Mouse (Mus musculus): ENCODE measurements around the gene Lnp1.
A peak's percentile ranks its signal among the peaks of the same experiment; 100 is the strongest.
"Not testable (repeated sequence)": the region's sequence is repeated elsewhere in the genome, so short reads cannot be mapped to it uniquely, and the experiment has no call there.

The Lnp1 gene

GRCm38 (mm10) chr16:56928023-56928422 is at the start of gene Lnp1:
TSS of gene Lnp1 (minus strand) at chr16:56928061.
- DNase-seq, result no peak

DNA sequence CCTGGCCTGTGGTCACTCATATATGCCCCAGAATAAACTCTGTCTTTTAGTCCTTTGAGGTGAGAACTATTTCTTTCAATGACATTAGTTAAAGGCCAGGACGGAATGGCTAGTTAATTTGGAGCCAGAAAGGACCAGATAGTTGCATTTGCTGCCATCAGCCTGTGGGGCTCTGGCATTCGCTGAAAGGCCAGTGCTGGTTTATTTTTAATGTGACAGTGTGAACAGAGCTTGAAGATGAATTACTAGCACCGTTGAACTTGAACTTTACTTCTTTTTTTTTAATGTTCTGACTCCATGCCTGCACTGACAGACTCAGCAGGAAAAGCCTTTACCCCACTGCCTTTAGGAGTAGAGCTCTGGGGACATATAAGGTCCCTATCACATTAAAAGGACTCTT is 46.8 kb upstream of the Lnp1 start:
- no peak for DNase-seq

DNA sequence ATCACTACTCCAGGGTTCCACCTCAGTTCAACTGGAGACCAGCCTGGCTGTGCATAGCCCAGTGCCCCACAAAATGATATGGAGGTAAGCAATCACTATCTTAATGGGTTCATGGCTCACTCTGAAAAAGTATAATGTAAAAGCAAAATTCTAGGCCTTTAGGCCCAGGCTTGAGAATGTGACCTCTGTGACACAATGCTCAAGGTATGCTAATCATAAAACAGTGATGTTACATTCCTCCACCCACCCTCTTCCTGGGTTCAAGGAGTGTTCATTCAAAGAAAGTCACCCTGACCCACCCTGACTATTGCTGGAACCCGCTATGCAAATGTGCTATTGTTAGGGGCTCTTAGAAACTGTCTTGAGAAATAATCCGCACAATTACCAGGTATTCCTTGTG is 30.4 kb upstream of the Lnp1 start:
- DNase-seq, result not testable (repeated sequence)

DNA sequence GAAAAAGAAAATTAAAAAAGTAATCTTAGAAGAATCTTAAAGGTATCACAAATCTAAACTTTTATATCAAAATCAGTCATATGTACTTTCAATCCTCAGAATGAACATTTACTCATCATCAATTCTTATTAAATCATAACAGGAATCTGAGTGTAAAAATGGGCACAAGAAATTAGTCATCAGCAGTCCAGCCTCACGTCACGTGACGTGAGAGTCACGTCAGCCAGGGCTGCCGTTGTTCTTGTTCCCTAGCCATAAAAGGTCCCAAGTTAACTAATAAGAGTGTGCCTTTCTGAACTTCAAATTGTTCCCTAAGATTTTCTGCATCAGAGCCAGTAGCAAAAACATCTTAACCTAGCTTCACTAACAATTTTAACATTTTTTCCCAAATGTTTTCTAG is 21.2 kb upstream of the Lnp1 start:
- no peak for DNase-seq

DNA sequence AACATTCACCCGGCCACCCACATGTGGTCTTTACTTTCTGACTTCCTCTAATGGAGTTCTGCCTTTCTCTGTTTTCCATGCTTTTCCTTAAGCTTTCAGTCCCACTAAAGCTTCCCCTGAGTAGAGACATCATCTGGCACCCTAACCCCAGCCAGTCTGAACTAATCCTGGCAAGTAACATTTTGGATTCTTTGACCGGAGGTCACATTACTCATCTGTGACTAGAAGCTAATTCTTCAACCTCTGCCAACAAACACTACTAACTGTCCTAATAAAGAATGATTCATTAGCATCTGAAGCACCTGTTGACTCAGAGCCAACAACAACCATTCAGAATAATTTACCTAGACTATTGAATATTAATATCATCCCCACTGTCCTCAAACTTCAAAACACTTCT is 14.5 kb upstream of the Lnp1 start:
- no peak for DNase-seq

- DNase-seq, result no peak
These were observed 7.7 kb downstream of the Lnp1 start for GRCm38 (mm10) chr16:56920102-56920657.

DNA sequence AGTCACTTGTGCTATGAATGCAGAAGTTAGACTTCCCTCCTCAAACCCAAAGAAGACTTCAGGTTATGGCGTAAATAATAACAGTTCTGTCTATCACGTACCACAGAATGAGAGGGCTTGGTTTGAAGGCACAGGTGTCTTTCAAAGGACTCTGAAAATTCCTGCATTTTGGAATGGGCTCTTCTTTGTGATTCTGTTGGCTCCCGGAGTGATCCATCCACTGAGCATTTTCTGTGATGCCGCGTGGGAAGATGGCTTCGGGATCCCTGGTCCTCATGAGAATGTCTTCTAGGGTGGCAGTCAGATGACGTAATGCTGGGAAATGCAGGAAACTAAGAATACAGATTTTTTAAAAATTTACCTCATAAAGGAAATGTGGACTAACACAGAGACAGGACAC is 10.6 kb downstream of the Lnp1 start:
- DNase-seq, result no peak

DNA sequence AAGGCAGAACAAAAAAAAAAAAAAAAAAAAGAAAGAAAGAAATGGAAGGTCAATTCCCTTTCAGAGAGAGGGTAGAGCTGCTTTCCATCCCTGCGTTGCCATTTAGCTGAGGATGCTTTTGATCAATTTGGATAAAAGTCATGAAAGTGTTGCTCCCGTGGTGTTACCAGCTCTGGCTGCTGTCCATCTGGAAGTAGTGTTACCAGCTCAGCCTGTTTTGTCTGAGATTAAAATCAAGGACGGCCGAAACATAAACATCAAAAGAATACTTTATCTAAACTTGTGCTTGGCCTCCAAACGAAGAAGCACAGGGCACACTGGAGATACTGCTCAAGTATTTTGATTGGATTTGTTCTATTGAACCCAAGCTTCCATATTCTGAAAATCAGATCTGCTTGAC is 18.9 kb downstream of the Lnp1 start:
- no peak for DNase-seq

DNA sequence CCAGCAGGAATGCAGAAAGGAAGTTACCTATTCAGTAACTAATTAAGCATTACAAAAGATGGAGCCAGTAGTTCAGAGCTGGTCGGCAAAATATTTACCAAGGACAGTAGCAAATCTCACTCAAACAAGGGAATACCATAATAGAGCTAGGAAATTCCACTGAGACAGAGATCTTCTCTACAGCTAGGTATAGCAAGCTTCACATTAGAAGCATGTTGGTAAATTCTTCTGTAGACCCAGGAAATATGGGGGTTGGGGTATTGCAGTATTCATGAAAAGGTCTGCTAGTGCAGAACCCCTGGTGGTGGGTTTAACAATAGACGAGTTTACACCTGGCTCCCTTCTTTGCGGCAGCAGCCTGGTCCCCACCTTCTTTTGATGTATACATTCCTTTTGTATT is 25.7 kb downstream of the Lnp1 start:
- DNase-seq, result not testable (repeated sequence)

GRCm38 (mm10) chr16:56891583-56891982 is 36.3 kb downstream of the Lnp1 start:
- DNase-seq, result no peak

- no peak for DNase-seq
These were observed 41.2 kb downstream of the Lnp1 start for GRCm38 (mm10) chr16:56886616-56887116.

GRCm38 (mm10) chr16:56885824-56886615 is 41.8 kb downstream of the Lnp1 start, which contains the start of gene Tmem45a:
TSS of gene Tmem45a (minus strand) at chr16:56886166.
- peak; percentile 84 to 89 for DNase-seq

- no peak for DNase-seq
These were observed 43.0 kb downstream of the Lnp1 start for GRCm38 (mm10) chr16:56884811-56885210.

DNA sequence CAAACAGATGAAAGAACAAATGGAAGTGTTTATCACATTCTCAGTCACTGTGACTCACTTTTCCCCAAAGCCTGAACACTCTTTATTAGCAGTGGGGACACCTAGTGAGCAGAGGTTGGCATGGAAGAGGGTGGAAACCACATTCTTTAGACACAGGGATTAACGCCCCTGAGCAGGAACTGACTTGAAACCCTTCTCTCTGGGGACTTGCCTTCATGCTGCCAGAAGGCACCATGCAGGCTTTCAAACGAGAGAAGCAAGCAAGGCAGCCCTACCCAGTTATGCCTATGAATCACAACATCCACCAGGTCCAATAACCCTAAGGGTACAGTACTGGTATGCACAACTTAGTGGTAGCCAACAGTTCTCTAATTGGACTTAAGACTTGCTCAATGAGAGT is 54.5 kb downstream of the Lnp1 start:
- DNase-seq, result no peak

- no peak for DNase-seq
These were observed 57.4 kb downstream of the Lnp1 start for GRCm38 (mm10) chr16:56870458-56870857.

DNA sequence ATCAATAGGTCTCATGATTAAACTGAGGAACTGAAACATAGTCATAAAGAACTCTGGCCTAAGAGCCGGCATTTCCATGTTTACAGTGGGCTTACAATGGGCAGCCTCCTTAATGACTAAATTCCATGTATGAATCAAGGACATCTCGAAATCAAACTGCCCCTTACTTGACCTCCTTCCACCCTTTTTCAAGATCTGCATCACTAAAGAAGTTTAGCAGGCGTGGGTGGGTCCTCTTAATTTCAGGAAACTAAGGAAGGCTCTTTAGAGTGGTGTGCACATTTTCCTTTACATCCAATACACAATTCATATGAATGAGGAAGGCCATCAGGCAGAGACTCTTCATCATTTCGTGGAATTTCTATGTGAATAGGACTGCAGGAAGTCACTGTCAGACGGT is 59.5 kb downstream of the Lnp1 start:
- DNase-seq, result no peak

DNA sequence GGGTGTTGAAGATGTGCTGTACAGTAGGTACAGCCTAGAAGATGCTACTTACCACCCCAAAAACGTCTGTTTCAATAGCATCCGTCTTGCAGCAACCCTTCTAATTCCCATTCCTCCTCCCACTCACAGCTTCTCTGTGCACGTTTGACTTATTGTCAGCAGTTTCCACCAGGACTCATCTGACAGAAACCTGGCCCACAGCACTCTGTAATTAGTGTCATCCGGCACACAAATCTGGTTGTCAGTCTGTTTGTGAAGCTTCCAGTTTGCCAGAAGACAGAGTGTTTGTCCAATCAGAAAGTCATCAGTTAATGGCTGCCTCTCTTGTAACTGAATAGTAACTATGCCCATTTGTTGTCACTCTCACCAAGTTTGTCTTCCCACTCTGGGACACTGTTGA is 60.3 kb downstream of the Lnp1 start:
- no peak for DNase-seq
